Mouse (Mus musculus): ENCODE data around the gene Zfp423.
A peak's percentile ranks its signal among the peaks of the same experiment; 100 is the strongest.
"Not testable (repeated sequence)": the region's sequence is repeated elsewhere in the genome, so short reads cannot be mapped to it uniquely, and the experiment has no call there.

Zfp423 gene

GRCm38 (mm10) chr8:87895203-87896041, 64.0 kb downstream of the Zfp423 start:
- no peak for DNase-seq

- no peak for DNase-seq
Observed at GRCm38 (mm10) chr8:87894287-87894686, 65.1 kb downstream of the Zfp423 start.

DNA sequence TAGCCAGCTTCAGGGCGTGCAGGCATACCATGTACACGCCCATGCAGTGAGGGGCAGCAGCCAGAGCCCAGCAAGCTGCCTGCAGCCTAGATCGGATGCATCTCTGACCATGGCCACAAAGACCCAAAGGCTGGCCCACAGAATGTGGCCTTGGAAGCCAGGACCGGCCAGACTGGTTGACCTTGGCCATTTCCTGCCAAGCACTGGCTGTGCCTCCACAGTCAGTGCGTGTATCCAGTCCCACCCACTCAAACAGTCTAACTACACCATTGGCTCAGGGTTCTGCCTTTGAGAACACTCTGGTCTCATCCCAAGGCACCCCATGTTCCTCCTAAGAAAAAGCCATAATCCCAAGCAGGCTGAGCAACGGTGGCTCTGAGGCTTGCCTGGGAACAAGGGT, 65.8 kb downstream of the Zfp423 start:
- DNase-seq, result peak; percentile 27 to 61

GRCm38 (mm10) chr8:87892891-87893290, 66.5 kb downstream of the Zfp423 start:
- DNase-seq, result no peak

GRCm38 (mm10) chr8:87891884-87892283, 67.5 kb downstream of the Zfp423 start:
- peak; percentile 39 to 67 for DNase-seq

DNA sequence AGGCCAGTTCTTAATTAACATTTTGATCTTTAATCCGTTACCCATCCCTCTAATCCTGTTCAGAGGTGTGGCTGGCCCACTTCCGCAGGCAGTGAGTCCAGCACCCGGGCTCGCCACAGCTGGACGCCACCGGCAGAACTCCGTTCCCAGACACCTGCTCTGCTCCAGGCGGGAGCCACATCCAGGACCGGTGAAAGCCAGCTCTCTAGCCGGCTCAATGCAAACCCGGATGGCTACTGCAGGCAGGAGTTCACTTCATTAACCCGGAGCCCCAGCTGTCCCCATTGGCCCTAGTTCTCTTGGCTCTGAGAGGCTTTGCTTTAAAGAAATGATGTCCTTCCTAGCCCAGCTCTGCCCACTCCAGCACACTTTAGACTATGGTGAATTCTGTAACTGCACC, 71.4 kb downstream of the Zfp423 start:
- no peak for DNase-seq

DNA sequence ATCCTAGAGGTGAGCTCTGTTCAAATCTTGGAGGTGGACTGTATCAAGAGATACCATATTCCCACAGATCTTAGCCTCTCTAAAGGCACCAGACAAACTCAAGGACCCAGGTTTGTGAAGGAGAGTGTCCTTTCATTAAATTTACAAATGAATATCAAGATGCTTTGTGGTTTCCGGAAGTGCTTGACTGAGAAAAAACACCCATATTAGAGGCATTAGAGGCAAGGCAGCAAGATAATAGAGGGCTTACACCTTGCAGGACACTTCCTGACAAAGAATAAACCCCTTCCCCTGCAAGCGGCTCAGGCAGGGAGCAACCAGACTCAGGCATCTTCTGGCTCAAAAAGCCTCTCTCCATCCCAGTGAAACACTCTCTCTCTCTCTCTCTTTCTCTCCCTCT, 78.3 kb downstream of the Zfp423 start:
- DNase-seq, result no peak

DNA sequence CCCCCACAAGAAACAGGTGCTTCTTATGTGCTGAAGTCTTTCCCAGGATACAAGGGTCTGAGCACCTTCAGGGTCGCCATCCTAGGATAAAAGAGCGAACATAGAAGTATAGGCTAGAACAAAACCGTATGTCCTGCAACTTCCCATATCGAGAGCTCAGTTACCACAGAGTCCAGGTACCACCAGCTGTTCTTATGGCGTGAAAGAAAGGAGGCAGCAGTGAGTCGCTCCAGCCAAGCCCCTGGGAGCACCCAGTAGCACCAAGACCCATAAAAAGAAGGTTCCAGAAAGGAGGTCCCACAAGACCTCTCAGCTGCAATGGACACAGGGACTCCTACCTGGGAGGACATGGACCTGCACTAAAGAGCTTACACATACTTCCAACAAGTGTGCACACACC, 83.5 kb downstream of the Zfp423 start:
- no peak for DNase-seq

GRCm38 (mm10) chr8:87875452-87875851, 83.9 kb downstream of the Zfp423 start:
- DNase-seq, result peak; percentile 75 to 77

GRCm38 (mm10) chr8:87872987-87873550, 86.3 kb downstream of the Zfp423 start:
- DNase-seq, result no peak

DNA sequence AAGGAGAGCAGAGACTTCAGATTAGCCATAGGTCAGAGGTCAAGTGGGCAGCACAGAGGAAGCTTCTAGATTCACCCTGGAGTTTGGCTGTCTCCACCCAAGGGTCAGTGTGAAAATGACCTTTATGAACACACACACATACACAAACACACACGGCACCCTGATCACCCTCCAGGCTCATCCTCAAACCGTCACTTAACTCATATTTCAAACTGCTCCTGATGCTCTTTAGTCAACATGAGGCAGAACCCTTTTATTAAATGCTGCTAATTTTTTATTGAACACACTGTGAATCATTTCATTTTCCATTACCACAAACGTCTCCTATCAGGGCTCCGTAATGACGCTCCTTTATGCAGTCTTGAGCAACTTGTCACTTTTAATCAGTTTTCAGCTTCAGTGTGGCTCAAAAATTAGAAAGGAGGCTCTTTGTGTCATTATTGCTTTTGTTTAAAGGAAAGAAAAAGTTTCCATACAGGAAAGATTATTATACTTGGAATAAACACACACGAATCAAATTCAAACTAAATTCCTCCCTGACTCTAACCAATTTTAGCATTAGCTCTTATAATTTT, 87.0 kb downstream of the Zfp423 start:
- DNase-seq, result no peak

DNA sequence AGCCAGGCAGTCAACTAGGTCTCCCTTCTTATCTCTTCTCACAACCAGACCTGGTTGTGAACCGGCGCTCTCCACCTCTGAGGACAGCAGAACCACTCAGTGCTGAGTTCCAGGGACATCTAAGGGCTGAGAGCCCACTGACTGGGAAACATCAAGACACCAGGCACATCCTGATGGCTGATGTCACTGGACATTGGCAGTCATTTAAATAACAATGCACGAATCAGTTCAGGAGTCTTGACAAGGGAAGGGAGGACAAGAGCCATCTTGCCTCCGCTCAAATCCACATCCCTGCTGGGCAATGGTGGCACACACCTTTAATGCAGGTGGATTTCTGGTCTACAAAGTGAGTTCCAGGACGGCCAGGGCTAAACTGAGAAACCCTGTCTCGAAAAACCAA, 92.8 kb downstream of the Zfp423 start:
- DNase-seq, result no peak

- no peak for DNase-seq
Observed at GRCm38 (mm10) chr8:87864236-87864635, 95.2 kb downstream of the Zfp423 start.

- DNase-seq, result no peak
Observed at GRCm38 (mm10) chr8:87863128-87863527, 96.3 kb downstream of the Zfp423 start.

- peak in 1 of 2 experiments; percentile 4 for DNase-seq
Observed at GRCm38 (mm10) chr8:87861718-87862117, 97.7 kb downstream of the Zfp423 start.

- DNase-seq, result no peak
Observed at GRCm38 (mm10) chr8:87860905-87861304, 98.5 kb downstream of the Zfp423 start.

DNA sequence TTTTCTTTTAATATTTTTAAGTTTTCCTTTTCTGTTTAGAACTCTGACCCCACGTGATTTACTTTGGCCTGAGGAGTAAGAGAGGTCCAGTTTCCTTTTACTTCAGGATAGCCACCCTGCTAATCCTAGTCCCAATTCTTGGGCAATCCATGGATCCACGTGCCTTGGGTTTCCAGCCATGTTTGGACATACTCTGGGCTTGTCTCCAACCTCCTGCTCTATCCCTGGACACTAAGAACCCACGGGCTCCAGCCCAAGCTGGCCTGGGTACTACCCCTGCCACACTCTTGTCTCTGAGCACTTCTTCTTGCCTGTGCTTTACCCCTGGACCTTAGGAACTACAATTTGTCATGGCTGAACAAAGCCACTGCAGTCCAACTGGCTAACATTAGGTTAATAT, 107.5 kb downstream of the Zfp423 start:
- DNase-seq, result no peak

GRCm38 (mm10) chr8:87851380-87851779, 108.0 kb downstream of the Zfp423 start:
- DNase-seq, result no peak

DNA sequence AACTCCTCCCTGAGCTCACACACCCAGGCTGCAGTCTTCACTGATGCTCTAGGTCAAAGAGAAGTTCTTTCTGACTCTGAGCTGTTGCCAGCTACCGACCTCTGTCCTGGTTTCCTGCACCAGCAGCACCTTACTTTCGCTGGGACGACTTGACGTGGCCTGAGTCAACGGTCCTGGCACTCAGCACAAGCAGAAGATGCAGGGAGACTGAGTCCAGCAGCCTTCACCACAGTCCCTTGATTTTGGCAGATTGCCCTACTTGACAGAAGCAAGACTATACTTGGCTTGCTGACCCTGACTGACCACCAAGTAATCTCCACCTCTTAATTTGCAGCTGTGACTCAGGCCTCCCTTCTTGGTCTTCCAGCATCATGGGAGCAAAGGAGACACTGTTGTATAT, 110.6 kb downstream of the Zfp423 start:
- DNase-seq, result no peak

- DNase-seq, result no peak
Observed at GRCm38 (mm10) chr8:87847796-87848195, 111.6 kb downstream of the Zfp423 start.

DNA sequence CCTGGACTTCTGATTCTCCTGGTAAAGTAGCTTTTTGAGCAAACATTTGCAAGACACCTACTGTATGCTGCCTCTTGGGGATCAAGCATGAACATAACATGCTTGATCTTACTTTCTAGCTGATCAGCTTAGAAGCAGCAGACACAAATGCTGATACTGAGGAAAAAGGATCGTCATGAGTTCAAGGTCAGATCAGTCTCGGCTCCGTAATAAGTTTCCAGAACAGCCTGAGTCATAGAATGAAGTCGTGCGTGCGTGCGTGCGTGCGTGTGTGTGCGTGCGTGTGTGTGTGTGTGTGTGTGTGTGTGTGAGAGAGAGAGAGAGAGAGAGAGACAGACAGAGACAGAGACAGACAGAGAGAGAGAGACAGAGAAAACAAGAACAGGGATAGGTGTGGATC, 117.3 kb downstream of the Zfp423 start:
- DNase-seq, result not testable (repeated sequence)

- DNase-seq, result no peak
Observed at GRCm38 (mm10) chr8:87837266-87837665, 122.1 kb downstream of the Zfp423 start.

GRCm38 (mm10) chr8:87836866-87837265, 122.5 kb downstream of the Zfp423 start:
- peak; percentile 30 to 56 for DNase-seq

GRCm38 (mm10) chr8:87835924-87836323, 123.5 kb downstream of the Zfp423 start:
- DNase-seq, result no peak

Measured in kidney, postnatal 25 days (tissue).